8 mouse cellular contexts compared by ENCODE assay signal in genomic region chr12:111353439-111353915, GRCm38 (mm10). TPM values are rescaled to one million over a fixed set of nuclear protein-coding genes. Genes with fewer than 3 reads are reported as not detected.
DNase-seq lines count a peak whose midpoint lies in the region; ATAC-seq and TF ChIP-seq lines count a peak whose summit lies in the region.

No protein-coding gene starts in this region.

- H3K4me3 ChIP-seq in forebrain, embryonic 15.5 days: no peak overlapping the region
- no peak overlapping the region for H3K4me3 ChIP-seq in intestine, embryonic 16.5 days (ENCODE audit: low read length)
- no peak overlapping the region for H3K4me3 ChIP-seq in lung, adult 2 months (replicated peaks; ENCODE audit: extremely low read depth, low read depth, low read length)
- H3K4me3 ChIP-seq in stomach, embryonic 15.5 days (replicated peaks): no peak overlapping the region

- peak; percentile 25 for DNase-seq in embryo, embryonic 10 days (ENCODE audit: low spot score)
- DNase-seq in embryo, embryonic 9.5 days (ENCODE audit: extremely low spot score): no peak
- DNase-seq in lung, adult 2 months: peak; percentile 59

- peak overlapping the region; percentile 50 for H3K27ac ChIP-seq in forebrain, embryonic 15.5 days (replicated peaks)
- H3K27ac ChIP-seq in intestine, embryonic 16.5 days (ENCODE audit: low read length): peak overlapping the region; percentile 57
- peak overlapping the region; percentile 79; the same call in 1 of the 2 replicates for H3K27ac ChIP-seq in stomach, embryonic 15.5 days

- H3K9me3 ChIP-seq in forebrain, embryonic 15.5 days: no peaks in the 10 kb centered on the region
- H3K9me3 ChIP-seq in intestine, embryonic 16.5 days (ENCODE audit: control insufficient read depth, low read length): no peaks in the 10 kb centered on the region
- no peaks in the 10 kb centered on the region for H3K9me3 ChIP-seq in stomach, embryonic 15.5 days

- H3K36me3 ChIP-seq in forebrain, embryonic 15.5 days: no peaks in the 10 kb centered on the region
- H3K36me3 ChIP-seq in intestine, embryonic 16.5 days (ENCODE audit: control insufficient read depth, insufficient read depth, low read length): no peaks in the 10 kb centered on the region
- H3K36me3 ChIP-seq in stomach, embryonic 15.5 days: no peaks in the 10 kb centered on the region

- H3K4me1 ChIP-seq in forebrain, embryonic 15.5 days: peaks cover 53% of the 10 kb centered on the region
- H3K4me1 ChIP-seq in intestine, embryonic 16.5 days (ENCODE audit: control insufficient read depth, insufficient read depth, low read length): peaks cover 40% of the 10 kb centered on the region
- peaks cover 33% of the 10 kb centered on the region for H3K4me1 ChIP-seq in lung, adult 2 months (ENCODE audit: control insufficient read depth, insufficient read depth, low read length)
- H3K4me1 ChIP-seq in stomach, embryonic 15.5 days: peaks cover 29% of the 10 kb centered on the region

- no peak for TF ChIP-seq POLR2A in lung, adult 2 months (IDR thresholded peaks at IDR 0.05; ENCODE audit: borderline replicate concordance, extremely low read depth, low read depth, low read length)

- TF ChIP-seq CTCF in lung, adult 2 months (IDR thresholded peaks at IDR 0.05; ENCODE audit: insufficient read depth, low read length): no peak

- WGBS in forebrain, embryonic 15.5 days: 47% methylated on average over 15 of the region's 15 CpGs
- WGBS in intestine, embryonic 16.5 days: 50% methylated on average over 15 of the region's 15 CpGs
- 48% methylated on average over 15 of the region's 15 CpGs for WGBS in lung, adult 2 months
- WGBS in stomach, embryonic 15.5 days: 63% methylated on average over 15 of the region's 15 CpGs

- peak; percentile 55 for ATAC-seq in forebrain, embryonic 15.5 days (replicated peaks)
- peak; percentile 98 for ATAC-seq in intestine, embryonic 16.5 days
- ATAC-seq in stomach, embryonic 15.5 days (ENCODE audit: insufficient read depth, low FRiP score, low read depth): peak; percentile 94
- no peak for ATAC-seq in megakaryocyte, adult 5-6 weeks (ENCODE audit: poor library complexity, severe bottlenecking)
- no peak for ATAC-seq in granulocyte monocyte progenitor cell, adult 5-6 weeks (replicated peaks; ENCODE audit: poor library complexity, severe bottlenecking)

- no peak overlapping the region for H3K9ac ChIP-seq in forebrain, embryonic 15.5 days (replicated peaks)
- H3K9ac ChIP-seq in intestine, embryonic 16.5 days (ENCODE audit: low read depth, low read length): no peak overlapping the region
- H3K9ac ChIP-seq in stomach, embryonic 15.5 days: no peak overlapping the region

- no peaks in the 10 kb centered on the region for H3K27me3 ChIP-seq in forebrain, embryonic 15.5 days
- no peaks in the 10 kb centered on the region for H3K27me3 ChIP-seq in intestine, embryonic 16.5 days (replicated peaks; ENCODE audit: control insufficient read depth, insufficient read depth, low read length)
- H3K27me3 ChIP-seq in stomach, embryonic 15.5 days (replicated peaks): no peaks in the 10 kb centered on the region

- H3K4me2 ChIP-seq in forebrain, embryonic 15.5 days (replicated peaks): no peak overlapping the region
- H3K4me2 ChIP-seq in intestine, embryonic 16.5 days (ENCODE audit: low read depth, low read length): 0 out of 2 replicates have a peak overlapping the region, but pooled peaks have one; percentile 22
- peak overlapping the region; percentile 19; the same call in 1 of the 2 replicates for H3K4me2 ChIP-seq in stomach, embryonic 15.5 days

RNA-seq across cellular contexts. Expression of gene Cdc42bpb, which starts 24.0 kb away (rescaled TPM):
- 33.9 and 35.5 TPM in 2 replicates for polyA plus RNA-seq in forebrain, embryonic 15.5 days (2015; fragmentation: Nextera tagmentation; extraction: Ambion mirVana)
- polyA plus RNA-seq in intestine, embryonic 16.5 days (2015; fragmentation: Nextera tagmentation; extraction: Ambion mirVana): 30.1 and 32.5 TPM in 2 replicates
- 305 and 359 TPM in 2 replicates for polyA plus RNA-seq in lung, adult 2 months (2012; rRNA removed)
- 32.5 and 34.2 TPM in 2 replicates for polyA plus RNA-seq in stomach, embryonic 15.5 days (2015; fragmentation: Nextera tagmentation; extraction: Ambion mirVana)
- 22.0 and 24.6 TPM in 2 replicates for total RNA-seq in megakaryocyte, adult 5-6 weeks (2015)
- total RNA-seq in megakaryocyte, adult 5-6 weeks (2017): 12.4 and 14.2 TPM in 2 replicates
- 5.6 and 8.1 TPM in 2 replicates for total RNA-seq in granulocyte monocyte progenitor cell, adult 5-6 weeks (2014; fragmentation: Nextera tagmentation)
- total RNA-seq in granulocyte monocyte progenitor cell, adult 5-6 weeks (2017): 4.8 and 8.6 TPM in 2 replicates

RNA-seq across cellular contexts. Expression of gene Lbhd2, which starts 53.1 kb away (rescaled TPM):
- polyA plus RNA-seq in forebrain, embryonic 15.5 days (2015; fragmentation: Nextera tagmentation; extraction: Ambion mirVana): 1.6 and 2.2 TPM in 2 replicates
- polyA plus RNA-seq in intestine, embryonic 16.5 days (2015; fragmentation: Nextera tagmentation; extraction: Ambion mirVana): 1.2 TPM in 2 replicates
- polyA plus RNA-seq in lung, adult 2 months (2012; rRNA removed): not detected in 2 replicates
- 1.4 and 1.7 TPM in 2 replicates for polyA plus RNA-seq in stomach, embryonic 15.5 days (2015; fragmentation: Nextera tagmentation; extraction: Ambion mirVana)
- not detected in 2 replicates for total RNA-seq in megakaryocyte, adult 5-6 weeks (2015)
- total RNA-seq in megakaryocyte, adult 5-6 weeks (2017): not detected in 2 replicates
- total RNA-seq in granulocyte monocyte progenitor cell, adult 5-6 weeks (2014; fragmentation: Nextera tagmentation): not detected in 2 replicates
- total RNA-seq in granulocyte monocyte progenitor cell, adult 5-6 weeks (2017): not detected in 2 replicates

Comparison
In these comparisons a context has a peak if more than half of its experiments do, and no peak if none do; other contexts are left out.
1. ATAC-seq: peak in forebrain, embryonic 15.5 days (single experiment), intestine, embryonic 16.5 days (single experiment) and stomach, embryonic 15.5 days (single experiment); none in megakaryocyte, adult 5-6 weeks (single experiment) and granulocyte monocyte progenitor cell, adult 5-6 weeks (single experiment).
2. Peak in every context shown above with its lines, with median percentiles within 50 percentile points of each other: H3K27ac ChIP-seq.